8 mouse cellular contexts compared by ENCODE assay signal in genomic region chr6:71048199-71049094, GRCm38 (mm10).
DNase-seq lines count a peak whose midpoint lies in the region; TF ChIP-seq lines count a peak whose summit lies in the region.

No protein-coding gene starts in this region.

- H3K9me3 ChIP-seq in heart, embryonic 10.5 days = no peaks in the 10 kb centered on the region
- H3K9me3 ChIP-seq in ES-Bruce4 (replicated peaks; ENCODE audit: control insufficient read depth, insufficient read depth, low read length, poor library complexity, severe bottlenecking) = no peaks in the 10 kb centered on the region

- no peak for DNase-seq in heart, embryonic 10.5 days (ENCODE audit: low spot score)
- no peak for DNase-seq in heart, adult 8-10 months (ENCODE audit: low spot score)
- DNase-seq in induced T-regulatory cell, adult 2 months (ENCODE audit: low read depth) = peak; percentile 27
- DNase-seq in lung, postnatal 36 days = peak; percentile 5
- peak; percentile 18 for DNase-seq in splenic B cell, adult 2 months (ENCODE audit: low read depth, low spot score)
- no peak for DNase-seq in urinary bladder, postnatal 25 days (ENCODE audit: low spot score)

- peaks cover 4% of the 10 kb centered on the region; the same call in 1 of the 2 replicates for H3K4me1 ChIP-seq in heart, embryonic 10.5 days
- H3K4me1 ChIP-seq in ES-Bruce4 (ENCODE audit: control insufficient read depth, insufficient read depth, low read length) = no peaks in the 10 kb centered on the region
- no peaks in the 10 kb centered on the region for H3K4me1 ChIP-seq in embryonic fibroblast, embryonic 13.5 days (ENCODE audit: control insufficient read depth, insufficient read depth, low read length)

- H3K27me3 ChIP-seq in heart, embryonic 10.5 days (ENCODE audit: insufficient read depth, poor library complexity, severe bottlenecking) = peaks cover 21% of the 10 kb centered on the region
- peaks cover 8% of the 10 kb centered on the region for H3K27me3 ChIP-seq in ES-Bruce4 (ENCODE audit: control insufficient read depth, insufficient read depth, low read length, poor library complexity, severe bottlenecking)
- H3K27me3 ChIP-seq in splenic B cell, adult 2 months (ENCODE audit: control insufficient read depth, insufficient read depth, low read length, poor library complexity, severe bottlenecking) = no peaks in the 10 kb centered on the region

- no peak for TF ChIP-seq CTCF in ES-Bruce4 (IDR thresholded peaks at IDR 0.05; ENCODE audit: low read depth, low read length)
- no peak for TF ChIP-seq CTCF in embryonic fibroblast, embryonic 13.5 days (IDR thresholded peaks at IDR 0.05; ENCODE audit: borderline replicate concordance, insufficient read depth, low read length)

- H3K4me3 ChIP-seq in heart, embryonic 10.5 days = peak overlapping the region; percentile 64
- H3K4me3 ChIP-seq in ES-Bruce4 (ENCODE audit: low read depth, low read length) = peak overlapping the region; percentile 26
- peak overlapping the region; percentile 24; the same call in 1 of the 2 replicates for H3K4me3 ChIP-seq in embryonic fibroblast, embryonic 13.5 days (ENCODE audit: insufficient read depth, low read length)

- no peak for TF ChIP-seq POLR2A in ES-Bruce4 (IDR thresholded peaks at IDR 0.05; ENCODE audit: insufficient read depth, low read length)
- TF ChIP-seq POLR2A in embryonic fibroblast, embryonic 13.5 days (IDR thresholded peaks at IDR 0.05; ENCODE audit: low read depth, low read length) = no peak

- peak overlapping the region; percentile 57 for H3K9ac ChIP-seq in ES-Bruce4 (ENCODE audit: low read depth, poor library complexity, severe bottlenecking)

- peak overlapping the region; percentile 82 for H3K27ac ChIP-seq in heart, embryonic 10.5 days
- H3K27ac ChIP-seq in ES-Bruce4 (ENCODE audit: insufficient read depth, low read length) = no peak overlapping the region
- H3K27ac ChIP-seq in embryonic fibroblast, embryonic 13.5 days (ENCODE audit: insufficient read depth, low read length) = no peak overlapping the region

- WGBS in heart, embryonic 10.5 days = 1% methylated on average over 36 of the region's 38 CpGs

- no peak for TF ChIP-seq EP300 in ES-Bruce4 (IDR thresholded peaks at IDR 0.05; ENCODE audit: insufficient read depth, low read depth, low read length)

- H3K36me3 ChIP-seq in heart, embryonic 10.5 days = no peaks in the 10 kb centered on the region
- H3K36me3 ChIP-seq in ES-Bruce4 (ENCODE audit: control insufficient read depth, insufficient read depth, low read length, poor library complexity, severe bottlenecking) = no peaks in the 10 kb centered on the region
- H3K36me3 ChIP-seq in splenic B cell, adult 2 months (ENCODE audit: control insufficient read depth, insufficient read depth, low read length, poor library complexity, severe bottlenecking) = no peaks in the 10 kb centered on the region

Comparison
In these comparisons a context has a peak if more than half of its experiments do, and no peak if none do; other contexts are left out.
1. DNase-seq: peak in induced T-regulatory cell, adult 2 months (single experiment), lung, postnatal 36 days (single experiment) and splenic B cell, adult 2 months (single experiment); none in heart, embryonic 10.5 days (single experiment), heart, adult 8-10 months (single experiment) and urinary bladder, postnatal 25 days (single experiment).
2. Peak in every context shown above with its lines, with median percentiles within 50 percentile points of each other: H3K4me3 ChIP-seq.